Mouse (Mus musculus): ENCODE data around the gene Nmnat2.

DNA sequence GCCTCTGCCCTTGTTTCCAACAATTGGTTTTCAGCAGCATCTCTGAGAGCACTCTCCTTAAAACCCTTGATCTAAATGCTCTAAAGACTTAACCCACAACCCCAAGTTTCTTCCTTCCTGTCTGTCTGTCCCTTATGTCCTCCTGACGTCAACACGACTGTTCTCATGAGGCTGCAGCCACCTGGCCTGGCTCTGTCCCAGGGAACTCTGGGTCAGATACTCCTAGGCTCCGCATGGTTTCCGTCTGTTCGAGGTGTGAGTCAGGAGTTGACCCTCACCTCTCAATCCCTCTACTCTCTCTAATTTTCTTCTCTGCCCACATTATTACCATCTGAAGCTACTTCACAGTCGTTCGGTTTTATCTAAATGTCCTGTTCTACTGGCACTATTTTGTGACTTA, 103.5 kb downstream of the Nmnat2 start:
- TF ChIP-seq CTCF (IDR thresholded peaks at IDR 0.05; ENCODE audit: control insufficient read depth, insufficient read depth, insufficient read length): no peak
- no peak for TF ChIP-seq MAX (IDR thresholded peaks at IDR 0.05)
- no peak for TF ChIP-seq MYOD1 (IDR thresholded peaks at IDR 0.05; ENCODE audit: control insufficient read depth, insufficient read length, low read depth)
- no peak for TF ChIP-seq USF1 (IDR thresholded peaks at IDR 0.05; ENCODE audit: low read depth)
- no peak for TF ChIP-seq CEBPB (IDR thresholded peaks at IDR 0.05; ENCODE audit: low read depth)
- TF ChIP-seq MYOG (IDR thresholded peaks at IDR 0.05; ENCODE audit: control insufficient read depth, extremely low read depth, insufficient read length): no peak
